Mouse (Mus musculus) spleen, embryonic (tissue): ENCODE measurements around the gene Pigf.

Experiments used
- CTCF ChIA-PET: fragments of 350-600 bp; sonication (Branson Sonifier 250); formaldehyde crosslinking; loops from one replicate; lab custom pipeline; 2022; lab: Charles Lee

Gene Pigf

DNA sequence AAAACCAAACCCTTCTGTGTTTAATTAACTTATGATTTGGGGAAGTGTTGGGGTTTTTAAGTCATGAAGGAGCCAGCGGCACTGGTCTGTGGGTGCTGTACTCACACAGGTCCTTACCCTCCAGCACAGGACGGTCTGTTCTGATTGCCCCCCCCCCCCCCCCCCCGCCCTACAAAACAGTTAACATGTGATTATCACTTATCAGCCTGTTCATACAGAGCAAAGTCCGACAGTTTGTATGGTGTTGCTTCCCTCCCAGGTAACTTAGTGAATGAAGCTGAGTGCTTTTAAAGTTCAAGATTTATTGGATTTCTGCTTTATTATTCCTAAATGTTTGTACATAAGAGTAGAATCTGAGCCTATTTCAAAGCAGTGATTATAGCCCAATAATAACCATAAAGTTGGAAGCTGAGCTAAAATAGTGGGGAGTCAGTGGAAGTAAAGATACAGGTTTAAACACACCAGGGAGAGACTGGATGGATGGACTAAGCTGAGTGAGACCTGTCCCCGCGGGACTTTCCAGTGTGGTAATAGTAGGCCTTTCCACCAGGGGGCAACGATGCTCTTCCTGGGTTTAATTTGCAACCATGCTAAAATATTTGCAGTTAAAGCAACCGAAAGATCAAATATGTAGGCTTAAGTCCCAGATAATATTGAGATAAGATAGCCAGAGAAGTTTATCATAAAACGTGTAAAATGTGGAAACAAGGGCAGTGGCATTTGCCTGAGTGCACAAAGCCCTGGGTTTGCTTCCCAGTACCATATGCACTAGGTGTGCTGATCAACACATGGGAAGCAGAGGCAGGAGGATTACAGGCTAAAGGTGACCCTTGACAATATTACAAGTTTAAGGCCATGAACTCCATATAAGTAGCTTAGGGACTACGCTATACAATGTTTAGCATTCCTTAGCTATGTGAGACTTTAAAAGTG lies 11.2 kb upstream of the Pigf start:
- CTCF ChIA-PET: interaction anchor here (0.7 to 1.6 kb wide), 4 partner anchors 9 to 212 kb away, joined by 3 to 4 read pairs (median 3); no protein-coding TSS in a partner anchor

DNA sequence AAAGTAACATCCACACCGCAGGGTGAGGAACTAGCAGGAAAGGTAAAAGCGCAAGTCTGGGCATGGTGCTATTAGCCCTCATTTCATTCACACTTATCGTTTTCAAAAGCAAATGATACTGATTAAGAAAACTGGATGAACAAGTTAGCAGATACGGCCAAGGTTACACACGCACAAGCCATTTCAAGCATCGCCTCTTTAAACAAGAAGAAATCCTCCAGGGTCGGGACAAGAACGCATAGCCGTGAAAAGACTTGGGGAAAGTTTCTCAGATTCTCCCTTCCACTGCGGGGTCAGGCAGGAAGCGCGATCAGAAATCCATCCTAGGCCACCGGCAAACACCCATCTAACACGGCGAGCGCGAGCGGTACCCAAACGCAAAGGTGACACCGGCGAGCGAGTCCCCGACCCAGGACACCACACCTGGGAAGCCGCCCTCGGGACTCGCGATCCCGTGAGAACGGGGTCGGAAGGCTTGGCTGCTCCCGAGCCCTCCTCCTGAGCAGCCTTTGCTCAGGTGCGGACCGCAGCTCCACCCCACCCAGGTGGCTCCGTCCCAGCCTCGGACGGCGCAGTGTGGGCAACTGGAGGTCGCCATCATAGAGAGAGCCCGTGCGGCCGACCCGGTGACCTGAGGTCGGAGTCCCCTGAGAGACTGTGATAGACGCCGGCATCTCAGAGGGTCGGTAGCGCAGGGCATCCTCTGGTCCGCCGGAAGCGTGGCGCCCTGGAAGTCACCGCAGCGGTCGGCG lies 539 bp downstream of the Pigf start:
- CTCF ChIA-PET: no interaction called here

DNA sequence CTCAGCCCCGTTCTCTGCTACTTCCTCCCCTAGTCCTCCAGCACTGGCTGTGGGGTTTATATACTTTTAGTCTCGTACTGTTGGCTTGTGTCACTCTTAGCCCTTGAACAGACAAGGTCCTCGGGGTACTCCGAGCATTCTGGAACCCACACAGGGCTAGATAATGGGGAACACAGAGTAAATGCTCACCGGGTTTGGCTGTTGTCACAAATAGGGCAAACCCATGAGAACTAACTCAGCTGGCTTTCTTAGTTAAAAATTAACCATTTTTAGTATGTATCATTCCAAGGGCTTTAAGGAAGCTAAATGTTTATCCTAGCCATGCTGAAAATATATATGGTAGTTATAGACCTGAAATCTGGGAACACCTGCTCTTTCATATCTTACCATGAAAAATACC lies 5.5 kb downstream of the Pigf start:
- CTCF ChIA-PET: interaction anchor here (0.7 kb wide), 1 partner anchor 61 kb away, joined by 3 read pairs; no protein-coding TSS in a partner anchor

DNA sequence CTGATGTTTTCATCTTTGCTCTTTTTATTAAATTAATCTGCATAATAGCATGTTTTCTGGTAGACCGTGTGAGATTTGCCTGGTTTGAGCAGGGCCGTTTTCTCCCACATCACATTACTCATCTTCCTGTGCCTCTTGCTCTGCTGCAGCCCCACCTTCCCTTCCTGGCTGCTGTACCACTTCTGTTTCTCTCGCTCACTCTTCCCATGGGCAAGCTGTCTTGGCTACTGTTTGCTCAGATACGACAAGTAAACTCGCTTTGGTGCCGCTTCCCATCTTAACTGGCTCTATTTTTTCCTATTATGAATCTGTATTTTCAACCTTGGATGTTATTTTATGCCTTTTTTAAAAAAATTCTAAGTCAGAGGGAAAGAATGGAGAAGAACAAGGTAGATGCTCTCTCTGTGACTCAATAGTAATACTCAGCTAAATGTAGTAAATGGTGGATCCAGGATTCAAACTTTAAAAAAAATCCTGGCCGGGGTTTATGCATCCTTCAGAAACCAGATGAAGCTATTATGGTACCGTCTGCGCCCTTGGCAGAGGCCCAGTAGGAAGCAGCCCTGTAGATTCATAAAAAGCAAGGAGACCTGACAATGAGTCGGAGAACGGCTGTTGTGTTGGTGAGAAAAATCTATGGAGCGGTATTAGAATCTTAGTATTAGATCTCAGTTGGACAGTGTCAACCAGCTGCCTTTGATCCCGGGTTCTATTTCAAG lies 13.7 kb downstream of the Pigf start:
- CTCF ChIA-PET: interaction anchor here (0.7 kb wide), 1 partner anchor 191 kb away, joined by 3 read pairs; no protein-coding TSS in a partner anchor

DNA sequence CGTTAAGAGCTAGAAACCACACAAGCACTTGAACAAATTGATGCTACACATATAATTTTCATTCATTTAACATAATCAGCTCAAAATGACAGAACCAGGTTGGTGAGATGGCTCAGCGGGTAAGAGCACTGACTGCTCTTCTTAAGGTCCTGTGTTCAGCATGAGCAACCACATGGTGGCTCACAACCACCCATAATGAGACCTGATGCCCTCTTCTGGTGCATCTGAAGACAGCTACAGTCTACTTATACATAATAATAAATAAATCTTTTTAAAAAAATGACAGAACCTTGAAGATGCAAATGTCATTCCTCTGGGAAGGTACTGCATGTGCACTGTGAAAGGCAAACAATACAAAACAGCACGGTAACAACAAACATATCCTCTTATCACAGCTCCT lies 16.3 kb downstream of the Pigf start:
- CTCF ChIA-PET: interaction anchor here (0.7 kb wide), 1 partner anchor 19 kb away, joined by 3 read pairs; no protein-coding TSS in a partner anchor

DNA sequence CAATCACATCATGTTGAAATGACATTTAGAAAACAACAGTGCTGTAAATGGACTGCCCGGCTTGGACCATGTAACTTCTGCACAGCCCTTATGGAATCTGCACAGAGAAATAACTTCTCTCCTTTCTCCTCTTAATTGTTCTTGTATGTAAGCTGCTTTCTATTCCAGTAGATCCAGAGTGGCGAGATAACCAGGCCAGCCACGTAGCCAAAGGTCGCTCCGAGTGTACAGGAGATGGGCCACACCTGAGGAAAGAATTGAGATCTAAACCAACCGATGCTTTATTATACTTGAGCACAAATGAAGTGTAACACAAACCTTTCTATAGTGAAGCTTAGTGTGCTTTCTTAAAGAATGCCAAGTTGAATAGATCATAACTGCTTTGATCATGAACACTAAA lies 27.9 kb downstream of the Pigf start:
- CTCF ChIA-PET: no interaction called here

DNA sequence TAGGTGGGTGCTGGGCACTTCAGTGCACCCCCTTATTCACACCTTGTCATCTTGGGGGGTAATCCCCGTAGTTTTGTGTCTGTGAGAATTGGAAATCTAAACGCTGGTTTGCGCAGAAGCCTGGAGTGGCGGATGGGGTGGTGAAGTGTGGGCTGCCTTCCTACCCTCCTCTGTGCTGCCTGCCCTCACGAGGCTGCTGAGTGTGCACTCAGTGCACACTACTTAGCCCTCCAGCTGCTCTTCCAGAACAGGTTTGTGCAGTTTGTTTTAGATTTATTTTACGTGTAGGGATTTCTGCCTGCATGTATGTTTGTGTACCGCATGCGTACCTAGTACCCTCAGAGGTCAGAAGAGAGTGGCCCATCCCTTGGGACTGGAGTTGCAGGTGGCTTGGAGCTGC lies 33.9 kb downstream of the Pigf start:
- CTCF ChIA-PET: no interaction called here

DNA sequence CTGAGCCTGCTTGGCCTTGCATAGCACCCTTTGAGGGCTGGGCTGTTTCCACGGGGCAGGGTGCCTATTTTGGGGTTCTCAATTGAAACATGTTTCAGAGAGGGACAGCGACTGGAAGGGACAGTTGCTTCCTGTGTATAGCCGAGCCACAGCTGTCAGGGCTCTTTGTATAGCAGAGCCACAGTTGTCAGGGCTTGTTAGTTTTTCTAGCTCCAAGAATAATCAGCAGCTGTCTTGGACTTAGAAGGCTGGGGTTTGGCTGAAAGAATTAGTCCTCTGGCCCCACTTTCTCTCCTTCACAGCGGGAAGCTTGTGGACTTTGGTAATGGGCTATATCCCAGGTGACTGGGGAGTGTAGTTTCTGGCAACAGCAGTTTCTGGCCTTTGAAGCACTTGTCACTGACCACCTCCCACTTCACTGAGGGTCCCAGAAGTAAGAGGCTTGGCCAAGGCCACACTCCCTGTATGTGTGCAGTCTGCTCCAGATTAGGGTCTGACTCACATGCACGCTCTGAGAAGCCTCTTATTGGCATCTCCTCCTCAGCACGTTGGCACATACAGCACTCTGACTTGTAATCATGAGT lies 36.5 kb downstream of the Pigf start:
- CTCF ChIA-PET: interaction anchor here (1.5 kb wide), 1 partner anchor 70 kb away, joined by 3 read pairs; no protein-coding TSS in a partner anchor

DNA sequence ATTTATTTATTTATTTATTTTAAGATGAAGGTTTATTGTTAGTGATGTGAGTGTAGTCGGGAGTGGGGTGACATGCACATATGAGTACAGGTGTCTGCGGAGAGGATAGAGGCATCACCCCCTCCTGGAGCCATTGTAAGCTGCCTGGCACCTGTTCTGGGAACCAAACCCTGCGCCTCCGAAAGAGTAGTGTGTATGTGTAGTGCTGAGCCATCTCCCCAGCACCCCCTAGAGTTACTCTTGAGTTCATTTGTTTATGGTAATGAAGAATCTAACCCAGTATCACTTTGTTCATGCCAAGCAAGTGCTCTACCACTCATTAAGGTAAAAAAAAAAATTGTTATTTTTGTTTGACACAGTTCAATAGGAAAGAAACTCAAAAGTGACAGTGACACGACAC lies 37.0 kb downstream of the Pigf start:
- CTCF ChIA-PET: interaction anchor here (1.5 kb wide), 1 partner anchor 69 kb away, joined by 3 read pairs; no protein-coding TSS in a partner anchor

DNA sequence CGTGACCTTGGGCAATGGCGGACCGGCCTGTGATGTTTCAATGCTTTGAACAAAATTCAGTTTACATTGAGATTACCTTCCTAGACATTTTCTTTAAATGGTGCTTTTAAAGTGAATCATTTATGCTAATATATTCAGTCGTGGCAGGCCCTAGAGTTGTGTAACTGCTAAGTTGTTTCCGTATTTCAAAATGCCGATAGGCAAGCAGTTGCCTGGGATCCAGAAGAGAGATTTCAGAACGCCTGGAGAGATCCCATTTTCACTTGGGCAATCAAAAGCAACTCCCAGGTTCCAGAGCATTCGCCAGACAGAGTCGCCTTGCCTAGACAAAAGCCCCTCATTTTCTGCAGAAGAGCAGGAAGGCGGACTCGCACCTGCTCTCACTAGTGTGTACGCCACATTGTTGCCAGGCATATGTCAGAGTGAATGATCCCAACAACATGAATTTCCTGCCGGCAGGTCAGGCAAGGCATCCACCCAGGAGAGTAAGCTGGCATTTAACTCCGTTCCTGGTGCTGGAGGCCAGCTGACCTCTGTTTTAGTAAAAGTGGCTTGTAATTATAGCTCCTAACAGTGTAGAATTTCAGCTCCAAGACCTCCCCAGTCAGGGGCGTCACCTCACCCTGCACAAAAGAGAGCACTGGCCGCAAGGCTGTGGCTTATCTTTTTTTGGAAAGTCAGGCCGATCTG lies 38.6 kb downstream of the Pigf start:
- CTCF ChIA-PET: interaction anchor here (0.6 kb wide), 1 partner anchor 88 kb away, joined by 3 read pairs; no protein-coding TSS in a partner anchor

DNA sequence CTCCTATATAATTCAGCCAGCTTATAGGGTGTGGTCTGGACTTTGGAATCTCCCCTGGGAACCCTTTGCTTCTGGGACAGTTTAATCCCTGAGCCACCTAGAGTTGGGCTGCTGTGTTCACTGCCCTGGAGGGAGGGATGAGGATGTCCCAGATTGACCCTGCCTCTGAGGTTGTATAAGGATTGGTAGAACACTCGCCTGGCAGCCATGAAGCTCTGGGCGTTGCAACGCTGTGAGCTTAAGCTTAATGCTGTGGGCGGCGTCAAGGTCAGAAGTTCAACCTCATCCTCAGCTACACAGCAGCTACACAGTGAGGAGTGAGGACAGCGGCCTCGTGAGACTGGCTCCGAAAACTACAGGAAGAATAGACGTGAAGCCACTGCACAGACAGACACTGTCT lies 42.7 kb downstream of the Pigf start:
- CTCF ChIA-PET: no interaction called here

DNA sequence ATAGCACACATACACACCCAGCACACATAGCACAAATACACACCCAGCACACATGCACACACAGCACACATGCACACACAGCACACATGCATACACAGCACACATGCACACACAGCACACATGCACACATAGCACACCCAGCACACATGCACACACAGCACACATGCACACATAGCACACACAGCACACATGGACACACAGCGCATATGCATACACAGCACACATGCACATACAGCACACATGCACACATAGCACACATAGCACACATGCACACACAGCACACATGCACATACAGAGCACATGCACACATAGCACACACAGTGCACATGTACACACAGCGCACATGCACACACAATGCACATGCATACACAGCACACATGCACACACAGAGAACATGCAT lies 43.5 kb downstream of the Pigf start:
- CTCF ChIA-PET: no interaction called here

DNA sequence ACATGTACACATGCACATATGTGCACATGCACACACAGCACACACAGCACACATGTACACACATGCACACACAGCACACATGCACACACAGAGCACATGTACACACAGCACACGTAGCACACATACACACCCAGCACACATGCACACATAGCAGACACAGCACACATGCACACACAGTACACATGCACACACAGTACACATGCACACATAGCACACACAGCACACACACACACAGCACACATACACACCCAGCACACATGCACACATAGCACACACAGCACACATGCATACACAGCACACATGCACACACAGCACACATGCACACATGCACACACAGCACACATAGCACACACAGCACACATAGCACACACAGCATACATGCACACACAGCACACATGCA lies 44.0 kb downstream of the Pigf start:
- CTCF ChIA-PET: no interaction called here

DNA sequence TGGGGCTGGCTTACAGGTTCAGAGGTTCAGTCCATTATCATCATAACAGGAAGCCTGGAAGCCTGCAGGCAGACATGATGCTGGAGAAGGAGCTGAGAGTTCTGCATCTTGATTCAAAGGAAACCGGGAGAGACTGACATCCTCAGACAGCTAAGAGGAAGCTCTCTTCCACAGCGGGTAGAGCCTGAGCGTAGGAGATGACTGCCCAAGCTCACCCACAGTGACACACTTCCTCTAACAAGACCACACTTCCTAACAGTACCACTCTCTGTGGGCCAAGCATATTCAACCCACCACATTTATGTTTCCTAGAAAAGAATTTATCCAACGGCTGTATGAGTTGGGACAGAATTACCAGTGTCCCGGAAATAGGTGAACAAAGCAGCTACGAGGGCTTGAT lies 46.7 kb downstream of the Pigf start:
- CTCF ChIA-PET: interaction anchor here (1.4 kb wide), 1 partner anchor 11 kb away, joined by 3 read pairs; no protein-coding TSS in a partner anchor

DNA sequence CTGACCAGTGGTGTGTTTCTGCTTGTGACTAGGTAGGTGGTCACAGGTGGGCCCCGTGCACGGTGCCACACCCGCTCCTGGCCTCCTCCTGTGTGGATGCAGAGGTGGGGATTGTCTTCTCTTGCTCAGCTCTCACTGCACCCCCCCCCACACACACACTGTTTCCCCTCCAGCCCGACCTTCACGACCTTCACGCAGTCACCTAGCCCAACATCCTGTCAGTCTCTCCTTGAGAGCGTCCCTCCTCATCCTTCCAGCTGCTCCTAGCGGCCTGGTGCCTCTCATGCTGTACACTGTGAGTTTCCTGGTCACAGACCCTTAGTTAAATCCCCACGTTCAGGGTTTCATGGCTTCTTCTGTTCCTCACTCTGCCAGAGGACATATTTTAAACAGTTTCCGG lies 48.8 kb downstream of the Pigf start:
- CTCF ChIA-PET: no interaction called here

DNA sequence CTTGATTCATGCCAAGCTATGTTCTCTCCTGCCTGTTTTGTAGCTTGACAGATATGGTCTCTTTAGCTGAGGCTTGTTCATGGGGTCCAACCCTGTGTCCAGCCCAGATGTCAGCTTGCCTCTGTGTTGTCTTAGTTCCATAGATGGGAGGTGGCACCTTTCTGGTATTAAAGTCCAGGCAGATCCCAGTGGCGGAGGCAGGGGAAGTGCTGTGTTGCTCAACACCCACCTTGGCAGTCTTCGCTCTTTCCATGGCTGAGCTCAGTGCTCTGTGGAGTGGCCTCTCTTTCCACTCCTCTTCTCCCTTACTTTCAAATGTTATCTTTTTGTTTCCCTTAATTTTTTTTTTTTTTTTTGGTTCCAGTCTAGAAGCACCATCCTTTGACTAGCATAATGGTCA lies 52.1 kb downstream of the Pigf start:
- CTCF ChIA-PET: interaction anchor here (1.0 kb wide), 1 partner anchor 27 kb away, joined by 3 read pairs; no protein-coding TSS in a partner anchor

DNA sequence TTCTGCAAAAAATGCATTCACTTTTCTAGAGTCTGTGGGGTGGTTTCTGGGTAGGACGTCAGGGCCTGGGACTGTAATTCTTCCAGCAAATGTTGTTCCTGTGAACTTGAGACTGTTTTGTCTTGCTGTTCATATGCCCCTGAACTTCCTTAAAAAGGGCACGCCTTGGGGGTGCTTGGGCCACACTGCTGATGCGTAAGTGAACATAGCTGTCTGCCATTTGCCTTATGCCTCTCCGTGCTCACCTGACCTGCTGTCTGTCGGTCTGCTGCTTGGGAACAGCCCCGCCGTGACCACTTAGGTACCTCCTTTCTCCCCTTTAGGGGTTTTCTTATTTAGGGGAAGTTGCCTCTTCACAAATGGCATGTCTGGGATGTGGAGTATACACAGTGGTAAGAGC lies 53.3 kb downstream of the Pigf start:
- CTCF ChIA-PET: interaction anchor here (0.5 to 0.6 kb wide), 2 partner anchors 35 to 38 kb away, joined by 3 to 6 read pairs; no protein-coding TSS in a partner anchor

DNA sequence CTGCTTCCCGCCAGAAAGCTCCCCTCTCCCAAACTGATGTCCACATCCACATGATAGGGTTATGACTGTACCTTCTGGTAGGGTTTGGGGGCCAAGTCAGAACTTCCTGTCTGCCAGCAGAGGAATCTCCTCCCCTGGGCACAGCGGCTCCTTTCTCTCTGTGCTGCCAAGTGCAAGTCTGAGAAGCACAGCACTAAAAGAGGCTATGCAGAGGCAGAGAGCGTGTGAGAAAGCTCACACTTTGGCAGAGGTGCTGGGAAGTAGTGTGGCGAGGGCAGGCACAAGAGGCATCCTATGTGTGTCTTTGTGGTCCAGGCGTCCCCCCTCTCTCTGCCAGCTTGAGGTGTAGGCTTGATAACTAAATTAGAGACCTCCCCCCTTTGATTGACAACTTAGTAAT lies 54.2 kb downstream of the Pigf start:
- CTCF ChIA-PET: interaction anchor here (1.0 kb wide), 1 partner anchor 19 kb away, joined by 10 read pairs; no protein-coding TSS in a partner anchor

DNA sequence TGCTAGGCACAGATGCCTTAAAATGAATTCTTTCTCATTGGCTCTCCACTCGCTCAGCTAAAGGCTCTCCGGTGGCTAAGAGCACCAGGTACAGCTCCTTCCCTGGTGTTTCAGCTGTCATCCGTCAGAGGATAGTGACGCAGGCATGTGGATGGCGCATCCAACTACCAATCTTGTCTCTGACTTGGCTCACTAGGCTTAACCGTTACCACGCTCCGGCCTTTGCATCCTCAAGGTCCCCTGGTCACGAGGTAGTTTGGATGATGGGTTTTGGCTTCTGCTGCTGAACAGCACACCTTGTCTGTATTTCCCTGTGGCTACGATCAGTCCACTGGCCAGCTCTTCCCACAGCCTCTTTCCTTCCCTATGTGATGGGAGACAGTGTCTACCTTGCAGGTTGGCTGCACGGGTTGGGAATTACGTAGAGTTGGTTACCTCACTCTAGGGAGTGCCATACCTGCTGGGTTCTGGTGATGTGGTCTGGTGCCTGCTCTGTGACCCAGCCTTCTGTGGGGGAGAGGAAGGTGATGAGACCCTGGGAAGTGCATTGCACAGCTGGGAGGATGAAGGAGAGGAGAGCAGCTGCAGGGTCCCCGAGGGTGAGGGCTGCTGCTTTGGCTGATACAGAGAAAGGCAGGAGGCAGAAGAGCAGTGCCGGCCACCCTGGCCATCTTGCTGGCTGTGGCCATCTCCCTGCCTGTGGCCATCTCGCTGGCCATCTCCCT lies 55.0 kb downstream of the Pigf start:
- CTCF ChIA-PET: interaction anchor here (1.0 kb wide), 1 partner anchor 20 kb away, joined by 10 read pairs; no protein-coding TSS in a partner anchor
